Comparison of ENCODE assay signal across 9 mouse cellular contexts in the genomic region with DNA sequence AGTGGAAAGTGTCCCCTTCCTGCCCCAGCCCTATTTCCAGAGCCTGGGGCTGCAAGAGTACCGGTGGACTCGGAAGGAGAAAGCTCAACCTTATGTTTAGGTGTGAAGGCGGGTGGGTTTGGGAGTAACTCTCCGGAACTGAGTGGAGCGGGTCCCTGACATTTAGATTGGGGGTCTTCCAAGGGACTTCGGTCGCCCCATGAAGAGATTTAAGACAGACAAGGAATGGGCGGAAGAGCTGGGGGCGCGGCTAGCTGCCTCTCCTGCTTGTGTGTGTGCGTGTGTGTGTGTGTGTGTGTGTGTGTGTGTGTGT.
DNase-seq lines count a peak whose midpoint lies in the region; ATAC-seq and TF ChIP-seq lines count a peak whose summit lies in the region.
"Had no signal": no experiment of that assay in that cellular context is flagged by ENCODE, and none has a peak within 500 bp of the region (broad histone marks: within the 10 kb centered on the region; RNA-seq: fewer than 3 reads in every experiment).

No protein-coding gene starts in this region.

- H3K9me3 ChIP-seq in kidney, postnatal 0 days (replicated peaks; ENCODE audit: low read length) = no peaks in the 10 kb centered on the region
- no peaks in the 10 kb centered on the region for H3K9me3 ChIP-seq in embryonic facial prominence, embryonic 15.5 days (replicated peaks)
- H3K9me3 ChIP-seq in intestine, embryonic 16.5 days (ENCODE audit: control insufficient read depth, low read length) = no peaks in the 10 kb centered on the region
- no peaks in the 10 kb centered on the region for H3K9me3 ChIP-seq in neural tube, embryonic 12.5 days

- 0 out of 2 replicates have a peak overlapping the region, but pooled peaks have one; percentile 69 for H3K9ac ChIP-seq in kidney, postnatal 0 days (ENCODE audit: low read depth, low read length)
- peak overlapping the region; percentile 75 for H3K9ac ChIP-seq in embryonic facial prominence, embryonic 15.5 days
- H3K9ac ChIP-seq in intestine, embryonic 16.5 days (ENCODE audit: low read depth, low read length) = peak overlapping the region; percentile 81
- H3K9ac ChIP-seq in neural tube, embryonic 12.5 days = no peak overlapping the region

- no peaks in the 10 kb centered on the region for H3K27me3 ChIP-seq in kidney, postnatal 0 days (ENCODE audit: insufficient read depth, low read length)
- peaks cover 12% of the 10 kb centered on the region; the same call in 1 of the 2 replicates for H3K27me3 ChIP-seq in embryonic facial prominence, embryonic 15.5 days
- H3K27me3 ChIP-seq in intestine, embryonic 16.5 days (replicated peaks; ENCODE audit: control insufficient read depth, insufficient read depth, low read length) = no peaks in the 10 kb centered on the region
- peaks cover 53% of the 10 kb centered on the region for H3K27me3 ChIP-seq in neural tube, embryonic 12.5 days (replicated peaks)
- H3K27me3 ChIP-seq: Patski had no signal

- 0 out of 2 replicates have a peak, but pooled peaks have one; percentile 26 for ATAC-seq in kidney, postnatal 0 days (replicated peaks; ENCODE audit: low FRiP score, low read depth)
- no peak for ATAC-seq in embryonic facial prominence, embryonic 15.5 days (ENCODE audit: insufficient number of reproducible peaks, low FRiP score, low TSS enrichment, low read depth)
- ATAC-seq in intestine, embryonic 16.5 days = peak; percentile 22
- ATAC-seq in neural tube, embryonic 12.5 days (ENCODE audit: low FRiP score, low read depth) = no peak; the same call in none of the 2 replicates
- ATAC-seq in megakaryocyte-erythroid progenitor cell, adult 5-6 weeks (replicated peaks; ENCODE audit: low FRiP score, low TSS enrichment, poor library complexity, severe bottlenecking) = no peak

- peaks cover 4% of the 10 kb centered on the region; the same call in 1 of the 2 replicates for H3K4me1 ChIP-seq in kidney, postnatal 0 days (replicated peaks; ENCODE audit: insufficient read depth, low read length)
- H3K4me1 ChIP-seq in embryonic facial prominence, embryonic 15.5 days = peaks cover 21% of the 10 kb centered on the region
- H3K4me1 ChIP-seq in intestine, embryonic 16.5 days (ENCODE audit: control insufficient read depth, insufficient read depth, low read length) = peaks cover 13% of the 10 kb centered on the region
- peaks cover 9% of the 10 kb centered on the region; the same call in 1 of the 2 replicates for H3K4me1 ChIP-seq in neural tube, embryonic 12.5 days

- H3K27ac ChIP-seq in kidney, postnatal 0 days = no peak overlapping the region
- H3K27ac ChIP-seq in embryonic facial prominence, embryonic 15.5 days (replicated peaks) = no peak overlapping the region
- no peak overlapping the region for H3K27ac ChIP-seq in intestine, embryonic 16.5 days (ENCODE audit: low read length)
- no peak overlapping the region for H3K27ac ChIP-seq in neural tube, embryonic 12.5 days

- WGBS in kidney, postnatal 0 days = under 1% methylated on average over 11 of the region's 11 CpGs
- 2% methylated on average over 11 of the region's 11 CpGs for WGBS in embryonic facial prominence, embryonic 15.5 days
- 5% methylated on average over 11 of the region's 11 CpGs for WGBS in intestine, embryonic 16.5 days
- 2% methylated on average over 11 of the region's 11 CpGs for WGBS in neural tube, embryonic 12.5 days

- no peak for TF ChIP-seq CTCF in kidney, postnatal 0 days (IDR thresholded peaks at IDR 0.05; ENCODE audit: low read depth)

- H3K4me2 ChIP-seq in kidney, postnatal 0 days (ENCODE audit: low read length) = peak overlapping the region; percentile 100
- H3K4me2 ChIP-seq in embryonic facial prominence, embryonic 15.5 days (replicated peaks) = peak overlapping the region; percentile 98
- peak overlapping the region; percentile 98 for H3K4me2 ChIP-seq in intestine, embryonic 16.5 days (ENCODE audit: low read depth, low read length)
- peak overlapping the region; percentile 96 for H3K4me2 ChIP-seq in neural tube, embryonic 12.5 days (replicated peaks)

- peak overlapping the region; percentile 86 for H3K4me3 ChIP-seq in kidney, postnatal 0 days (replicated peaks; ENCODE audit: low read depth, low read length)
- H3K4me3 ChIP-seq in embryonic facial prominence, embryonic 15.5 days (replicated peaks) = peak overlapping the region; percentile 75
- H3K4me3 ChIP-seq in intestine, embryonic 16.5 days (ENCODE audit: low read length) = peak overlapping the region; percentile 86
- peak overlapping the region; percentile 63 for H3K4me3 ChIP-seq in neural tube, embryonic 12.5 days

- H3K36me3 ChIP-seq in kidney, postnatal 0 days (ENCODE audit: insufficient read depth, low read length) = no peaks in the 10 kb centered on the region
- no peaks in the 10 kb centered on the region for H3K36me3 ChIP-seq in embryonic facial prominence, embryonic 15.5 days
- no peaks in the 10 kb centered on the region for H3K36me3 ChIP-seq in intestine, embryonic 16.5 days (ENCODE audit: control insufficient read depth, insufficient read depth, low read length)
- no peaks in the 10 kb centered on the region for H3K36me3 ChIP-seq in neural tube, embryonic 12.5 days

- peak; percentile 56 for DNase-seq in kidney, postnatal 0 days (ENCODE audit: low spot score)
- DNase-seq in kidney, adult 11 months = no peak
- DNase-seq in embryo, embryonic 9.5 days (ENCODE audit: extremely low spot score) = no peak
- no peak for DNase-seq in urinary bladder, postnatal 10 days (ENCODE audit: low spot score)

Comparison
In these comparisons a context has a peak if more than half of its experiments do, and no peak if none do; other contexts are left out.
1. ATAC-seq: peak in kidney, postnatal 0 days (single experiment) and intestine, embryonic 16.5 days (single experiment); none in embryonic facial prominence, embryonic 15.5 days (single experiment), neural tube, embryonic 12.5 days (single experiment) and megakaryocyte-erythroid progenitor cell, adult 5-6 weeks (single experiment).
2. Peak in every context shown above with its lines, with median percentiles within 50 percentile points of each other: H3K4me2 ChIP-seq and H3K4me3 ChIP-seq.